Mouse (Mus musculus) heart, embryonic 11.5 days (tissue): ENCODE measurements at regions not wholly inside any gene's neighbourhood (a gene's known extent, or its start where the extent isn't known, plus 50 kb on each side); places are given as distances from the start of the nearest gene placed in this dataset.

Experiments
- ATAC-seq: fragments of 200-750 bp; cut with Nextera tagmentation; replicated peaks from 2 replicates; pipeline ENCODE4 v1.8.0; 2017; ENCODE audit warnings: moderate library complexity; ENCODE audit not compliant: insufficient number of reproducible peaks, low FRiP score, low TSS enrichment
- H3K27ac ChIP-seq: fragments of 300-500 bp; sonication (generic); 2 replicates; pipeline ENCODE4 v1.5.1; 2014; ENCODE audit warnings: mild to moderate bottlenecking, low read depth, low read length
- H3K27me3 ChIP-seq: fragments of 300-500 bp; sonication (generic); 2 replicates; pipeline ENCODE4 v1.6.1; 2014; ENCODE audit warnings: mild to moderate bottlenecking, low read length, mixed read lengths; ENCODE audit not compliant: control insufficient read depth, insufficient read depth
- H3K36me3 ChIP-seq: fragments of 300-500 bp; sonication (generic); 2 replicates; pipeline ENCODE4 v1.6.1; 2014; ENCODE audit warnings: mild to moderate bottlenecking, low read length, moderate library complexity, mixed read lengths; ENCODE audit not compliant: control insufficient read depth, insufficient read depth
- H3K4me1 ChIP-seq: fragments of 300-500 bp; sonication (generic); 2 replicates; pipeline ENCODE4 v1.6.1; 2014; ENCODE audit warnings: low read length; ENCODE audit not compliant: control insufficient read depth, insufficient read depth
- H3K4me2 ChIP-seq: fragments of 300-500 bp; sonication (generic); 2 replicates; pipeline ENCODE4 v1.6.1; 2014; ENCODE audit warnings: mild to moderate bottlenecking, moderate library complexity
- H3K4me3 ChIP-seq: fragments of 300-500 bp; sonication (generic); 2 replicates; pipeline ENCODE4 v1.5.1; 2014; ENCODE audit warnings: low read depth, low read length
- H3K9ac ChIP-seq: fragments of 300-500 bp; sonication (generic); 2 replicates; pipeline ENCODE4 v1.6.1; 2014; ENCODE audit warnings: mild to moderate bottlenecking, low read depth, low read length, moderate library complexity
- H3K9me3 ChIP-seq: fragments of 300-500 bp; sonication (generic); replicated peaks from 2 replicates; pipeline ENCODE4 v1.6.1; 2016; ENCODE audit warnings: low read length; ENCODE audit not compliant: control insufficient read depth
- WGBS: fragments of 180-500 bp; shearing (Covaris S2); extraction: QIAGEN DNeasy Blood & Tissue Kit; methylation state at CpG from one replicate; pipeline ENCODE4 v1.1.7; 2014; ENCODE audit not compliant: insufficient replicate concordance; 5-methylcytosine and 5-hydroxymethylcytosine counted together

GRCm38 (mm10) chr11:33012384-33013160 is 134.6 kb downstream of the Fgf18 start:
- Histone ChIP-seq H3K9ac (no peak overlapping the region), H3K4me1 (no peaks in the 10 kb centered on the region), H3K4me3 (no peak overlapping the region), H3K27me3 (no peaks in the 10 kb centered on the region), H3K27ac (no peak overlapping the region), H3K9me3 (no peaks in the 10 kb centered on the region), H3K4me2 (no peak overlapping the region), H3K36me3 (no peaks in the 10 kb centered on the region)
- ATAC-seq = no peak
- 79% methylated on average over 14 of the region's 14 CpGs for WGBS

GRCm38 (mm10) chr11:33008611-33009010 is 138.6 kb downstream of the Fgf18 start:
- Histone ChIP-seq H3K9ac (no peak overlapping the region), H3K4me2 (no peak overlapping the region), H3K27ac (no peak overlapping the region), H3K4me1 (no peaks in the 10 kb centered on the region), H3K36me3 (no peaks in the 10 kb centered on the region), H3K9me3 (no peaks in the 10 kb centered on the region), H3K27me3 (no peaks in the 10 kb centered on the region), H3K4me3 (no peak overlapping the region)
- no peak for ATAC-seq

GRCm38 (mm10) chr11:33007826-33008530 is 139.2 kb downstream of the Fgf18 start:
- no peak for ATAC-seq

GRCm38 (mm10) chr11:33007366-33007765 is 139.8 kb downstream of the Fgf18 start:
- H3K4me3 ChIP-seq = no peak overlapping the region
- WGBS = 70% methylated on average over 6 of the region's 6 CpGs
- H3K9me3 ChIP-seq = no peaks in the 10 kb centered on the region
- no peaks in the 10 kb centered on the region for H3K27me3 ChIP-seq
- no peak overlapping the region for H3K9ac ChIP-seq
- no peaks in the 10 kb centered on the region for H3K36me3 ChIP-seq
- H3K4me1 ChIP-seq = no peaks in the 10 kb centered on the region
- no peak for ATAC-seq
- no peak overlapping the region for H3K27ac ChIP-seq
- no peak overlapping the region for H3K4me2 ChIP-seq

More at GRCm38 (mm10) chr11:33007826-33008530, 139.2 kb downstream of the Fgf18 start:
- no peaks in the 10 kb centered on the region for H3K36me3 ChIP-seq
- H3K9me3 ChIP-seq = no peaks in the 10 kb centered on the region
- no peak overlapping the region for H3K4me2 ChIP-seq
- H3K27ac ChIP-seq = no peak overlapping the region
- H3K4me3 ChIP-seq = no peak overlapping the region
- no peaks in the 10 kb centered on the region for H3K27me3 ChIP-seq
- H3K4me1 ChIP-seq = no peaks in the 10 kb centered on the region
- WGBS = 83% methylated on average over 11 of the region's 11 CpGs
- H3K9ac ChIP-seq = no peak overlapping the region

- H3K4me2 ChIP-seq = no peak overlapping the region
- 58% methylated on average over 4 of the region's 4 CpGs for WGBS
- no peaks in the 10 kb centered on the region for H3K36me3 ChIP-seq
- no peak overlapping the region for H3K4me3 ChIP-seq
- H3K27ac ChIP-seq = no peak overlapping the region
- no peaks in the 10 kb centered on the region for H3K4me1 ChIP-seq
- H3K9me3 ChIP-seq = no peaks in the 10 kb centered on the region
- no peak for ATAC-seq
- H3K9ac ChIP-seq = no peak overlapping the region
- no peaks in the 10 kb centered on the region for H3K27me3 ChIP-seq
Observed at GRCm38 (mm10) chr11:33005183-33005582, 142.0 kb downstream of the Fgf18 start.

GRCm38 (mm10) chr11:33004603-33005002 is 142.6 kb downstream of the Fgf18 start:
- no peaks in the 10 kb centered on the region for H3K4me1 ChIP-seq
- no peaks in the 10 kb centered on the region for H3K27me3 ChIP-seq
- 61% methylated on average over 11 of the region's 11 CpGs for WGBS
- H3K9ac ChIP-seq = no peak overlapping the region
- no peaks in the 10 kb centered on the region for H3K9me3 ChIP-seq
- H3K27ac ChIP-seq = no peak overlapping the region
- no peak overlapping the region for H3K4me2 ChIP-seq
- no peak overlapping the region for H3K4me3 ChIP-seq
- ATAC-seq = no peak
- no peaks in the 10 kb centered on the region for H3K36me3 ChIP-seq

- no peak overlapping the region for H3K9ac ChIP-seq
- no peak overlapping the region for H3K27ac ChIP-seq
- no peaks in the 10 kb centered on the region for H3K9me3 ChIP-seq
- no peaks in the 10 kb centered on the region for H3K4me1 ChIP-seq
- WGBS = 78% methylated on average over 4 of the region's 4 CpGs
- H3K4me2 ChIP-seq = no peak overlapping the region
- no peaks in the 10 kb centered on the region for H3K27me3 ChIP-seq
- H3K36me3 ChIP-seq = no peaks in the 10 kb centered on the region
- ATAC-seq = no peak
- H3K4me3 ChIP-seq = no peak overlapping the region
Observed at GRCm38 (mm10) chr11:32999684-33000255, 147.4 kb downstream of the Fgf18 start.

GRCm38 (mm10) chr11:32998687-32999605 is 148.3 kb downstream of the Fgf18 start:
- Histone ChIP-seq H3K4me1 (no peaks in the 10 kb centered on the region), H3K9me3 (no peaks in the 10 kb centered on the region), H3K27me3 (no peaks in the 10 kb centered on the region), H3K9ac (no peak overlapping the region), H3K4me3 (no peak overlapping the region), H3K36me3 (no peaks in the 10 kb centered on the region), H3K27ac (no peak overlapping the region), H3K4me2 (no peak overlapping the region)
- 80% methylated on average over 14 of the region's 14 CpGs for WGBS
- no peak for ATAC-seq
